Mouse (Mus musculus): ENCODE data around the gene H2-Q6.
"Not testable (repeated sequence)": the region's sequence is repeated elsewhere in the genome, so short reads cannot be mapped to it uniquely, and the experiment has no call there.

The H2-Q6 gene

GRCm38 (mm10) chr17:35435577-35435976 lies 10.9 kb downstream of the H2-Q6 start:
- not testable (repeated sequence) for DNase-seq

- DNase-seq: not testable (repeated sequence)
Observed at GRCm38 (mm10) chr17:35437386-35437936, 12.8 kb downstream of the H2-Q6 start.

- DNase-seq: not testable (repeated sequence)
Observed at GRCm38 (mm10) chr17:35438395-35438794, 13.7 kb downstream of the H2-Q6 start.

GRCm38 (mm10) chr17:35438885-35439284 lies 14.2 kb downstream of the H2-Q6 start, which contains the start of gene H2-Q7:
Gene H2-Q7 (plus strand): TSS chr17:35439155.
- DNase-seq: not testable (repeated sequence)

- not testable (repeated sequence) for DNase-seq
Observed at GRCm38 (mm10) chr17:35439295-35439747, 14.7 kb downstream of the H2-Q6 start.

- DNase-seq: not testable (repeated sequence)
Observed at GRCm38 (mm10) chr17:35439925-35440645, 15.4 kb downstream of the H2-Q6 start.

- not testable (repeated sequence) for DNase-seq
Observed at GRCm38 (mm10) chr17:35442376-35442775, 17.7 kb downstream of the H2-Q6 start.

GRCm38 (mm10) chr17:35444510-35444909 lies 19.9 kb downstream of the H2-Q6 start:
- not testable (repeated sequence) for DNase-seq

GRCm38 (mm10) chr17:35458247-35458646 lies 33.6 kb downstream of the H2-Q6 start:
- not testable (repeated sequence) for DNase-seq

GRCm38 (mm10) chr17:35460513-35461341 lies 36.1 kb downstream of the H2-Q6 start:
- DNase-seq: not testable (repeated sequence)

- DNase-seq: not testable (repeated sequence)
Observed at GRCm38 (mm10) chr17:35465651-35466050, 41.0 kb downstream of the H2-Q6 start.

- not testable (repeated sequence) for DNase-seq
Observed at GRCm38 (mm10) chr17:35468936-35469335, 44.3 kb downstream of the H2-Q6 start.

- DNase-seq: no peak
Observed at GRCm38 (mm10) chr17:35469842-35470751, 45.4 kb downstream of the H2-Q6 start, which contains the start of gene H2-Q10. Gene H2-Q10 (plus strand): TSS chr17:35470089.
